Mouse (Mus musculus) cerebellum, adult 2 months (tissue): ENCODE results near the gene Trim7.

Experiments used
- CTCF ChIP-seq: fragments of 200-500 bp; IDR thresholded peaks from 2 replicates; pipeline ENCODE4 v1.5.1; 2011; ENCODE audit warnings: low read depth, mild to moderate bottlenecking, control low read depth, low read length, moderate library complexity, borderline replicate concordance; ENCODE audit not compliant: insufficient read depth
- POLR2A ChIP-seq: fragments of 200-500 bp; IDR thresholded peaks from 2 replicates; pipeline ENCODE4 v1.6.1; 2011; ENCODE audit warnings: low read length, control low read depth, borderline replicate concordance; ENCODE audit not compliant: insufficient read depth

- no peak for TF ChIP-seq POLR2A
- no peak for TF ChIP-seq CTCF
Observed at GRCm38 (mm10) chr11:48844309-48844708, 18.4 kb downstream of the Trim7 start.
